Mouse (Mus musculus): Measurements from ENCODE around the gene Cdc42ep5. TPM values are rescaled to one million over a fixed set of nuclear protein-coding genes. Genes with fewer than 3 reads are reported as not detected.
"Not testable (repeated sequence)": the region's sequence is repeated elsewhere in the genome, so short reads cannot be mapped to it uniquely, and the experiment has no call there.

Gene Cdc42ep5
- 16.2 and 17.8 TPM in 2 replicates for polyA plus RNA-seq (2014; fragmentation: Nextera tagmentation; extraction: Ambion mirVana)

DNA sequence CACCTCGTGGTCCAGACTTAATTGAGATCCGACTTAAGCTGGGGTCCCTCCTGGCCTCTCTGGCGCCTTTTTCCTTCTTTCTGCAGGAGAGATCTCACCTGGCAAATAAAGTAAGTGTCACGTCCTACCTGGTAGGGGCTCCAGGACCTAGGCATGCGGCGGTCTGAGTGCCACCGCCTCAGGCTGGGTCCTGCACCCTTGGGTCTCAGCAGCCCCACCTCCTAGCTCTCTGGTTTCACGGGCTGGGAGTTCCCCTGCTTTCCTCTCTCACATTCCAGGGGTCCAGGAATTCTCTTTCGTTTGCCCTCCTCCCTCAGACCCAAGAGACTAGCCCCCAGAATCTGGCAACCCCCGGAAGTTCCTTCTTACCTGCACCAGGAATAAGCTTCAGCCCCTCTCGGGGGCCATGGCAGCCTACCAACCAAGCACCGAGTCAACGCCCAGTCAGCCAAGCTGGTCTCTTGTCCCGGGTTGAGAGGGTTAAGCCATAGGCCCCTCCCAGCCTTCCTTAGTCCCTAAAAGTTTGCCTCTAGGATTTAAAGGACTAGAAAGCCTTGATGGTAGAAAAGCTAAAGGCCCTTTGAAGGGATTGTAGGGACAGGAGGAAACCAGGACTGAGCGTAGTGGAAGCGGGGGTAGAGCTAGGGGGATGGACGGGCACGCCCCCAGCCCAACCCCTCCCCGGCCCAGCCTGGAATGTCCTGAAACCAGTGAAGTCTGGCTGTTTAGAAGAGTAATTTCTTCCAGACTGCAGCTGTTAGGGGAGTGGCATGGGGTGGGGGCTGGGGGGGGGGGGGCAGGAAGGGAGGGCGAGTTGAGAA, at the start of gene Cdc42ep5:
Gene Cdc42ep5 (minus strand): TSS at position 771 of the 821 bp plus-strand sequence.
- peak within 1 kb of the TSS; percentile 27 for H3K4me3 ChIP-seq (ENCODE audit: low read depth, low read length)
- ATAC-seq (replicated peaks; ENCODE audit: low FRiP score) (peak; percentile 87), DNase-seq (ENCODE audit: low spot score) (peak; percentile 80)
- H3K27me3 ChIP-seq (ENCODE audit: control insufficient read depth, insufficient read depth, low read length) = no peaks in the 10 kb centered on the region
- H3K4me1 ChIP-seq (replicated peaks; ENCODE audit: control insufficient read depth, insufficient read depth, low read length) = no peaks in the 10 kb centered on the region; the same call in 1 of the 2 replicates
- H3K36me3 ChIP-seq (ENCODE audit: control insufficient read depth, insufficient read depth, low read length) = no peaks in the 10 kb centered on the region
- under 1% methylated on average over 19 of the region's 20 CpGs for WGBS
- peak within 1 kb of the TSS; percentile 45 for H3K4me2 ChIP-seq (ENCODE audit: low read depth, low read length, severe bottlenecking)
- H3K27ac ChIP-seq (ENCODE audit: low read depth, low read length) = no peak within 1 kb of the TSS
- no peaks in the 10 kb centered on the region for H3K9me3 ChIP-seq (ENCODE audit: control insufficient read depth, low read length)
- peak within 1 kb of the TSS; percentile 23; the same call in 1 of the 2 replicates for H3K9ac ChIP-seq (ENCODE audit: low read length)

DNA sequence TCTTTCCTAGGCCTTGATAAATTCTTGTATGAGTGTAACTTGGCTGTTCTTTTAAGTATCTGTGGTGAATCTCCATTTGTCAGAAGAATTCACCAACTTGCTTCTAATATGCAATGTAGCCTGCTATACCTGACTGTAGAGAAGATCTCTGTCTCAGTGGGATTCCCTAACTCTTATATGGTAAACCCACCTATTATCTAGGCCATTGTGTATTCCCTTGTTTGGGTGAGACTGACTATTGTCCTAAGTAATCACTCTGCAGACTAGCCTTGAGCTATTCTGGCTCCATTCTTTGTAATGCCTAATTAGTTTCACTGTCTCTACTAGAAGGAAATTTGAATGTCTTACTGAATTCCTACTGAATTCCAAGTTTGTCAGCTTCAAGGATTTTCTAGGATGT, 48.8 kb upstream of the Cdc42ep5 start:
- ATAC-seq (replicated peaks; ENCODE audit: low FRiP score); H3K27ac ChIP-seq (ENCODE audit: low read depth, low read length); H3K4me2 ChIP-seq (ENCODE audit: low read depth, low read length, severe bottlenecking); H3K9ac ChIP-seq (ENCODE audit: low read length); H3K27me3 ChIP-seq (ENCODE audit: control insufficient read depth, insufficient read depth, low read length); H3K36me3 ChIP-seq (ENCODE audit: control insufficient read depth, insufficient read depth, low read length); H3K9me3 ChIP-seq (ENCODE audit: control insufficient read depth, low read length); DNase-seq (ENCODE audit: low spot score); H3K4me3 ChIP-seq (ENCODE audit: low read depth, low read length); H3K4me1 ChIP-seq (replicated peaks; ENCODE audit: control insufficient read depth, insufficient read depth, low read length): not testable (repeated sequence)

DNA sequence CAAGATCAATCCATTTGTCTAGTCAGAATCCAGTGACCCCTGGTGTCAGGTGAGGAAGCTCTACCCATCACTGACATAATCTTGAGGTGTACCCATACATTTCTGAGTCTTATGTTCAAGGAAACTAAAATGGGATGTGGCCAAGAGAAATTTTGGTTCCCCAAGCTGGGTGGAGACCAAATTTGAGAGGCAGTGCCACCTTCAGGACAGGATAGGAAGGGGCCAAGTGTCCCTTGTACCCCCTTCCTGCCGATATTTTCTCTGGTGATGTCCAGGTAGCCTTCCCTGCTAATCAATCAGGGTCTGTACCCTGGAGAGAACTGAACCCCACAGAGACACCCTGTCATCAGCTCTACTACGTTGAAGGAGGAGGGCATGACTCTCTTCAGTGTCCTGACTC, 44.0 kb upstream of the Cdc42ep5 start:
- no peak for ATAC-seq (replicated peaks; ENCODE audit: low FRiP score)
- H3K4me1 ChIP-seq (replicated peaks; ENCODE audit: control insufficient read depth, insufficient read depth, low read length) = no peaks in the 10 kb centered on the region
- no peak overlapping the region for H3K4me2 ChIP-seq (ENCODE audit: low read depth, low read length, severe bottlenecking)
- DNase-seq (ENCODE audit: low spot score) = no peak
- 55% methylated on average over 2 of the region's 2 CpGs for WGBS
- no peak overlapping the region for H3K4me3 ChIP-seq (ENCODE audit: low read depth, low read length)
- H3K27me3 ChIP-seq (ENCODE audit: control insufficient read depth, insufficient read depth, low read length) = no peaks in the 10 kb centered on the region
- no peaks in the 10 kb centered on the region for H3K36me3 ChIP-seq (ENCODE audit: control insufficient read depth, insufficient read depth, low read length)
- H3K27ac ChIP-seq (ENCODE audit: low read depth, low read length) = no peak overlapping the region
- no peaks in the 10 kb centered on the region for H3K9me3 ChIP-seq (ENCODE audit: control insufficient read depth, low read length)
- no peak overlapping the region for H3K9ac ChIP-seq (ENCODE audit: low read length)

DNA sequence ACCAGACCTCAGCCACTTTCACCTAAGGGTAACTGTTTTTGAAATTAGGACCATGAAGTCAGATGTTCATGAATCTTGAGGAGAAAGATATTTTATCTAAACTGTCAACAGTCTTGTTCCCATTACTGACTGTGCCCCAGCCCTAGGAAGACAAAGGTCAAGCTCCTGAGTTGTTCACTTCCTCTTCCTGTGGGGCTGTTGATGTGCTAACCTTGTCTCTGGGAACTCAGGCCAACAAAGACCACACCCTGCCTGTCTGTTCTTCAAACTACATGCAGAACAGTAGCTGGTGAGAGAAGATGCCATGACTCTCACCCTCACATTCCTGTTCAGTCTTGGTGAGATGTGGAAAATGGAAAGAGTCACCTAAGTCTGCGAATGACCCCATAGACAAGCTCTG, 42.5 kb upstream of the Cdc42ep5 start:
- H3K9ac ChIP-seq (ENCODE audit: low read length) = no peak overlapping the region
- H3K4me1 ChIP-seq (replicated peaks; ENCODE audit: control insufficient read depth, insufficient read depth, low read length) = no peaks in the 10 kb centered on the region
- H3K27me3 ChIP-seq (ENCODE audit: control insufficient read depth, insufficient read depth, low read length) = no peaks in the 10 kb centered on the region
- 74% methylated on average over 1 of the region's 1 CpGs for WGBS
- H3K4me2 ChIP-seq (ENCODE audit: low read depth, low read length, severe bottlenecking) = no peak overlapping the region
- H3K9me3 ChIP-seq (ENCODE audit: control insufficient read depth, low read length) = no peaks in the 10 kb centered on the region
- no peak for DNase-seq (ENCODE audit: low spot score)
- ATAC-seq (replicated peaks; ENCODE audit: low FRiP score) = no peak
- H3K4me3 ChIP-seq (ENCODE audit: low read depth, low read length) = no peak overlapping the region
- H3K36me3 ChIP-seq (ENCODE audit: control insufficient read depth, insufficient read depth, low read length) = no peaks in the 10 kb centered on the region
- no peak overlapping the region for H3K27ac ChIP-seq (ENCODE audit: low read depth, low read length)

DNA sequence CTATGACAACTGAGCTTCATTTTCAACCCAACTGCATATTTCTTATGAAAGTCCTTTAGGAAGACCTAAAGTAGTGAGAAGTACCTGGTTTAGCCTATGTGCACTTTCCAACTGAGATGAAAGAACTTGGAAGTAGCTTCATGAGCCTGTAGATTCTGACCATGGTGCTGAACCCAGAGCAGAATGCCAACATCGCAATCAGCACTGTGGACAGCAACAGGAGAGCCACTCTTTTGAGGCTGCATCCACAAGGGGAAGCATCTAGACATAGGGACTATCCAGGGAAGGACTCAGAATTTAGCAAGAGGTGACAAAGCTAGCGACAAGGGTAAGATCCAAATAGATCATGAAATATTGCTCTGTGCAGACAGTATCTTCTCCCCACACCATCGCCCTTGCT, 13.8 kb upstream of the Cdc42ep5 start:
- Histone ChIP-seq H3K9ac (ENCODE audit: low read length) (no peak overlapping the region), H3K27ac (ENCODE audit: low read depth, low read length) (no peak overlapping the region), H3K4me2 (ENCODE audit: low read depth, low read length, severe bottlenecking) (no peak overlapping the region), H3K4me1 (replicated peaks; ENCODE audit: control insufficient read depth, insufficient read depth, low read length) (no peaks in the 10 kb centered on the region), H3K9me3 (ENCODE audit: control insufficient read depth, low read length) (no peaks in the 10 kb centered on the region), H3K4me3 (ENCODE audit: low read depth, low read length) (no peak overlapping the region), H3K36me3 (ENCODE audit: control insufficient read depth, insufficient read depth, low read length) (no peaks in the 10 kb centered on the region), H3K27me3 (ENCODE audit: control insufficient read depth, insufficient read depth, low read length) (no peaks in the 10 kb centered on the region)
- WGBS = 42% methylated on average over 3 of the region's 3 CpGs
- ATAC-seq (replicated peaks; ENCODE audit: low FRiP score) = no peak
- no peak for DNase-seq (ENCODE audit: low spot score)

DNA sequence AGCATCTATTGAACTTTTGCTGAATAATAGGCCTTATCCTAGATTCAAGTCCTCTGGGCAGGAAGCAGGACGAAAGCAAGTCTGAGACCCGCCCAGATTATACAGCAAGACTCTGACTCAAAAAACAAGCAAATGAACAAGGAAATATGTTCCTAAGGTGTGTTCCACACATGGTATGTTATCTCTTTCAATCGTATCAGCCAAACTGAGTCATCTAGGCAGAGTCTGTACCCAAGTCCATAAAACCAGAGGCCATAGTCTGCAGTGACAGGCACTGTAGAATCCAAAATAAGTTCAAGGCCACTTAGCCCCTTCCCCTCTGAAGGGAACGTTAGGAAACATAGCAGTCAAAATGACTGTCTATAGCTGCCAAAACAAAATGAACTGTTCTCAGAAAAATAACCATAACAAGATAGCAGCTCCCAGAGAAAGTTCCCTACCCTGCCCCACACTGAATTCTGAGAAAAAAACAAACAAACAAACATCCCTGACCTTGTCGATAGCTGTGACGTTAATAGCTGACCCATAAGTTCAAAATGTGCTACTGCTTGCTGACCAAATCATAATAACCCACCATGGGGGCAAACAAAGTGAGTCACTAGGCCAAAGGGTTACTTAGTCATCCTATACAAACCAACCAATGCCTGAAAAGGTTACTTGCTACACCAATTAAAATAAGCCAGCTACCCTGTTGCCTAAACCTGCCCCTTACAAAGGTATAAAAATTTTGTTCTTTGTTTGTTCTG, 5.7 kb upstream of the Cdc42ep5 start:
- WGBS = 88% methylated on average over 6 of the region's 6 CpGs
- no peak for ATAC-seq (replicated peaks; ENCODE audit: low FRiP score)
- H3K4me3 ChIP-seq (ENCODE audit: low read depth, low read length) = no peak overlapping the region

DNA sequence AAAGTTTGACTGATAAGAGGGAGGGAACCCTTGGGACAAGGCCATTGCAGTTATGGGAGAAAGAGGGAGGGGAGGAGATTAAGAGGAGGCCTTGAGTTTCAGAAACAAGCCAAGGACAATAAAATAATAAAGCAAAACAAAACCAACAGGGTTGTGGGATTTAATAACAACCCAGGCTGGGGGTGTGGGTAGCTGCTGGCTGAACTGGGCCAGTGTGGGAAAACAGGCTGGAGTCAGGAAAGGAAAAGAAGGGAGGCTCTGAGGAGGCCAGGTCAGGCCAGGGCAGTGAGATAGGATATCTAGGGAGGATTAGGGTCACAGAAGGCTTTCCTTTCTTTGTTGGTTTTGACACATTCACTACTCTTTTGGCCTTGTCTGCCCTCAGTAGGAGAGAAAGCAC, 2.4 kb upstream of the Cdc42ep5 start:
- H3K4me2 ChIP-seq (ENCODE audit: low read depth, low read length, severe bottlenecking) = no peak overlapping the region
- no peaks in the 10 kb centered on the region for H3K36me3 ChIP-seq (ENCODE audit: control insufficient read depth, insufficient read depth, low read length)
- H3K4me1 ChIP-seq (replicated peaks; ENCODE audit: control insufficient read depth, insufficient read depth, low read length) = no peaks in the 10 kb centered on the region; the same call in 1 of the 2 replicates
- no peak overlapping the region for H3K9ac ChIP-seq (ENCODE audit: low read length)
- DNase-seq (ENCODE audit: low spot score) (no peak), ATAC-seq (replicated peaks; ENCODE audit: low FRiP score) (no peak)
- H3K27me3 ChIP-seq (ENCODE audit: control insufficient read depth, insufficient read depth, low read length) = no peaks in the 10 kb centered on the region
- no peaks in the 10 kb centered on the region for H3K9me3 ChIP-seq (ENCODE audit: control insufficient read depth, low read length)
- H3K4me3 ChIP-seq (ENCODE audit: low read depth, low read length) = no peak overlapping the region
- H3K27ac ChIP-seq (ENCODE audit: low read depth, low read length) = no peak overlapping the region

More for the DNA sequence above, 5.7 kb upstream of the Cdc42ep5 start:
- H3K36me3 ChIP-seq (ENCODE audit: control insufficient read depth, insufficient read depth, low read length) = no peaks in the 10 kb centered on the region
- no peak overlapping the region for H3K9ac ChIP-seq (ENCODE audit: low read length)
- DNase-seq (ENCODE audit: low spot score) = no peak
- no peaks in the 10 kb centered on the region for H3K9me3 ChIP-seq (ENCODE audit: control insufficient read depth, low read length)
- no peak overlapping the region for H3K27ac ChIP-seq (ENCODE audit: low read depth, low read length)
- H3K4me1 ChIP-seq (replicated peaks; ENCODE audit: control insufficient read depth, insufficient read depth, low read length) = no peaks in the 10 kb centered on the region
- no peak overlapping the region for H3K4me2 ChIP-seq (ENCODE audit: low read depth, low read length, severe bottlenecking)
- H3K27me3 ChIP-seq (ENCODE audit: control insufficient read depth, insufficient read depth, low read length) = no peaks in the 10 kb centered on the region

DNA sequence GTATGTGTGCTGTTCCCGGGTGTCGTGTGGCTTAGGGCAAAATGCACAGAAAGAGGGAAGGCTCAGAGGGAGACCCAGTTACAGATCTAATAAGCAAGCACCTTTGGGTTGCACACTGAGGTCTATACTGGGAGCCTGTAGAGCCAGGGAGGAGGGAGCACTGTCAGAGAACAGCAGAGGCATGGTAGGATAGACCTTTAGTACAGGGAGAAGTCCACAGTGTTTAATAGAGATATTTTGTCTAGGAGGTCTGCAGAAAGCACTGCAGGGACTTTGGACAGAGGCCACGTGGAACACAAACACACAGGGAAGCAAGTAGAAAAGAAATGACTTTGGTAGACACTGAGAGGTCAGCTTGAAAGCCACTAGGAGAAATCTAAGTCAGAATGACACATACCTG, 626 bp upstream of the Cdc42ep5 start:
- 0 out of 2 replicates have a peak overlapping the region, but pooled peaks have one; percentile 18 for H3K4me2 ChIP-seq (ENCODE audit: low read depth, low read length, severe bottlenecking)

More for the DNA sequence above, 626 bp upstream of the Cdc42ep5 start:
- H3K4me1 ChIP-seq (replicated peaks; ENCODE audit: control insufficient read depth, insufficient read depth, low read length) = no peaks in the 10 kb centered on the region; the same call in 1 of the 2 replicates
- ATAC-seq (replicated peaks; ENCODE audit: low FRiP score) (no peak), DNase-seq (ENCODE audit: low spot score) (no peak)
- 27% methylated on average over 3 of the region's 3 CpGs for WGBS
- H3K27ac ChIP-seq (ENCODE audit: low read depth, low read length) = no peak overlapping the region
- H3K9me3 ChIP-seq (ENCODE audit: control insufficient read depth, low read length) = no peaks in the 10 kb centered on the region
- no peaks in the 10 kb centered on the region for H3K36me3 ChIP-seq (ENCODE audit: control insufficient read depth, insufficient read depth, low read length)
- no peak overlapping the region for H3K4me3 ChIP-seq (ENCODE audit: low read depth, low read length)
- no peaks in the 10 kb centered on the region for H3K27me3 ChIP-seq (ENCODE audit: control insufficient read depth, insufficient read depth, low read length)
- no peak overlapping the region for H3K9ac ChIP-seq (ENCODE audit: low read length)

Measured in forebrain, embryonic 11.5 days (tissue).